Mouse (Mus musculus): ENCODE measurements around the gene Bclaf3.

GRCm38 (mm10) chrX:159606936-159607335 is 80.4 kb downstream of the Bclaf3 start:
- TF ChIP-seq POLR2A (IDR thresholded peaks at IDR 0.05; ENCODE audit: low read depth, low read length) (no peak), CTCF (IDR thresholded peaks at IDR 0.05; ENCODE audit: extremely low read depth, insufficient read depth, insufficient read length, insufficient replicate concordance) (no peak; the same call in 1 of the 2 replicates)
